Mouse (Mus musculus) retina, adult 2 months (tissue): ENCODE results near the gene Isx.

Source experiments
- DNase-seq: peaks from one replicate; pipeline ENCODE4 v3.0.0-alpha.2; 2012; ENCODE audit warnings: low read depth, low spot score

The Isx gene

GRCm38 (mm10) chr8:74872940-74873339, at the start of gene Isx:
Gene Isx (plus strand): TSS chr8:74873173.
- DNase-seq: no peak

GRCm38 (mm10) chr8:74827689-74828088, 45.3 kb upstream of the Isx start:
- DNase-seq: no peak

DNA sequence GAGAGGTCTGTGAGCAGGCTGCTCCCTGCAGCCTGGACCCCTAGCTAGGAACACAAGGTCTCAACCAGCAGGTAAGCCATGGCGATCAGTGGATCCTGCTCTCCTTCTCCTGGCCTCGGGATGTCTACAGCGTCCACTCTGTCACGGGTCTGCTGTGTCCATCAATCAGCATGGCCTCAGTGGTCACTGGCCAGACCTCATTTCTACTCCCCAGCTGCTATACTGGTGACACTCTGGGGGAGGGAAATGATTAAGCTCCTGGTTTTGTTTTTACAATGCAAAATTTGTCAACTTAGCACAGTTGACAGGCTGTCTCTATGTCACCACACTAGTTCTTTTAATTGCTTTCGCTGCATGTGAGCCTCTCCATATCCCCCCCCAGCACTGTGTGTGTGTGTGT, 41.7 kb upstream of the Isx start:
- no peak for DNase-seq

GRCm38 (mm10) chr8:74834246-74834645, 38.7 kb upstream of the Isx start:
- DNase-seq: no peak

DNA sequence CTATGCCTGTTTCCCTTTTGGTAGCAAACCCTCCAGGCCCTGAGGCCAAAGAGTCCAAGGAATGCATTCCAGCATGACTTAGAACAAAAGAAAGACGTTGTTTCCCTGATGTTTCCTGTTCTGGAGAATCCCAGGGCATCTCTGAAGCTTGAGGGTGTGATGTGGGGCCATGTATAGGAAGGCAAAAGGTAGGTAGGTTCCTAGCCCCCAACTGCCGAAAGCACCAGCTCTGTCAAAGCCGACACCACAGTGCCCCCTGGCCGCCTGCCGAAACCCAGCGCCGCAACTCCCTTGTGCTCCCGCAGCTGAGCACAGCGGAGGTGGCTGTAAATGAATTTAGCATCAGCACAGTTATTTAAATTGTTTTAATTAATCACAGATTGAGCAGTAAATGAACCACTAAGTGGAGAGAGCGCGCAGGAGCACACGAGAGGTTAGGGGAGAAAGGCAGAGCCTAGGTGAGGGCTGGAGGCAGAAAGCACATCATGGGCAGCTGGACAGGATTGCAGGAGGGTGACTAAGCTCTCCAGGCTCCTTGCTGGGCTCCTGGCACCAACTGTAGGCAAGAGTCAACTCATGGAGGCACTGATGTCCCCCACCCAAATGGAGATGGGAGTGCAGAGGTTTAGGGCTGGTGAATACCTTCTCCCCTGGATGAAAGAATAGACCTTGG, 25.5 kb upstream of the Isx start:
- no peak for DNase-seq

GRCm38 (mm10) chr8:74848707-74849106, 24.3 kb upstream of the Isx start:
- no peak for DNase-seq

DNA sequence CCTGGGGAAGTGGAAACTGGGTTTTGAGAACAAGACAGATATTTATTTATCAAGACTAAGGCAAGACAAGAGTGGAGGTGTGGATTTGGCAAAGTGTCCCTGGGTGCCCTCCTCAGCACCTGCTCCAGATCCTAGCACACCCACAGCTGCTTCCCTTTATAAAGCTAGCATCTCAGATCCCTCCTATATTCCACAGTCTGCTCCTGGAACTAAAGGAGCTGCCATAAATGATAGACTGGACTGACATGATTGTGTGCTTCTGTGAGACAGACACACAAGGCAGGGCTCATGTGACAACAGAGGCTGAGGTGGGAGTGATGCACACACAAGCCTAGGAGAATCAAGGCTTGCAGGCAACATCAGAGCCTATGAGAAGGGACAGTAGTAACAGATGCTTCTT, 22.0 kb upstream of the Isx start:
- no peak for DNase-seq

- DNase-seq: no peak
Measured at GRCm38 (mm10) chr8:74851837-74852236, 21.1 kb upstream of the Isx start.

- no peak for DNase-seq
Measured at GRCm38 (mm10) chr8:74853488-74853887, 19.5 kb upstream of the Isx start.

DNA sequence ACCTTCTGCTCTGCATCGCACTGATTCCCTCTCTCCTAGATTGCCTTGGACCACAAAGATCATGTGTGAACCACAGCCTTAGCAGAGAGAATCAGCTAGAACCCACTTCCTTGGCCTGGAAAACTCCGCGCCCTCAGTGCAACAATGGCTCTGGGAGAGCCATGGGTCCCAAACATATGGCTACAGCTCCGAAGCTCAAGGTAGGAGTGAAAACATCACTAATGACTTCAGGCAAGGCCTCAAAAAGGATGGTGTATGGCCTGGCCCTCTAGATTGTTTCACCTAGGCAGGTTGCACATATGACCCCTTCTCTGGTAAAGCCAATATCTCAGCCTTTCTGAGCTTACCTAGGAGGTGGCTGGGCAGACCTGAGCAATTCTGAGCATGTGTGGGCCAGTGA, 18.2 kb upstream of the Isx start:
- DNase-seq: no peak

GRCm38 (mm10) chr8:74855341-74855740, 17.6 kb upstream of the Isx start:
- no peak for DNase-seq

GRCm38 (mm10) chr8:74859241-74859640, 13.7 kb upstream of the Isx start:
- DNase-seq: no peak

DNA sequence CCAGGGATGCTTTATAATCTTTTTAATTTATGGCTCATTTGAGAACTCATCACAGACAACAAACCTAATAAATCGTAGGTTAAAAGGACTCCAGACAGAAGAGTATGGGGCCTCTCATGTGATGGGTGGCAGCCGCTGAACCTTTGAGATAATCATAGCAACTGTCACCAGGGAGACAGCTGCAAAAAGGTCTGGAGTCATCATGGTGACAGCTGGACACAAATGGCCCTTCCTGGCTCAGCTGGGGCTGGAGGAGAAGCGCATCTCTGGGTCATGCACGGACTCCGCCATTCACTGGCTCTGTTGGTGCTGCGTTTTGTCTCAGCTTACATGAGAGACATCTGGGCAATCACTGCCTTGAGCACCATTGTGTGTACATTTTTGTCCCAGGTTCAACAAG, 12.5 kb upstream of the Isx start:
- no peak for DNase-seq

DNA sequence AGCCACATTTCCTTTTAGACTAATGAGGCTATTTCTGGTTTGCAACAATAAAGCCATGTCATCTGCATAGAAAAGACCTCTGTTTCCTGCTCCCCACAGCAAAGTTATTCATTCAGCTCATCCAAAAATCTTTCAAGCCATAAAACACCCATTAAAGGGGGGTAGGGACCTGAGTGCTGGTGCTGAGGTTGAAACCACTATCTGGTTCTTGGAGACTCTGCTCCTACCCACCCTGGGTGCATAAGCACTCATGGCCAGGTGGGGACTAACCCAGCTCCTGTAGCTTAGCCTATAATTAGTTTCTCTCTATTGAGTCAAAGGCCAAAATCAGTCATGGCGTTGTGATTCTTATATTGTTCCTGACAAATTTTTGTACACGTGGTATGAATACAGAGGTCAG, 10.4 kb upstream of the Isx start:
- no peak for DNase-seq

GRCm38 (mm10) chr8:74870346-74870949, 2.5 kb upstream of the Isx start:
- no peak for DNase-seq

DNA sequence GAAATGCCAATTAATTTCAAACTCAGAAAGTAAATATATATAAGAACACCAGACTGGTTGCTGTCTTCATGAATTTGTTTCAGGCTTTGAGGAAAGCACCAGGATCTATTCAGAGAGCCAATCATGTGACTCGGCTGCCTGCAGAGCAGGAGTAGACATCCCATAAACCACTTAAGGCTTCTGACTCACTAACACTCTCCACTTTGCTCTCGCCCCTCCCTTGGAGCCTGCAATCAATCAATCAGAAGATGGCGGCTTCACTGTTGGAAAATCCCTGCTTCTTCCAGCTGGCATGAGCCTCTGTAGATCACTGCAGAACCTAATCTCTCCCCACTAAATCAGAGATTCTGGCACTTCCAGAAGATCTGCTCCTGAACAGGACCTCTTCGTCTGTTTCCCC, 1.3 kb upstream of the Isx start:
- no peak for DNase-seq

GRCm38 (mm10) chr8:74872151-74872823, 686 bp upstream of the Isx start:
- no peak for DNase-seq

DNA sequence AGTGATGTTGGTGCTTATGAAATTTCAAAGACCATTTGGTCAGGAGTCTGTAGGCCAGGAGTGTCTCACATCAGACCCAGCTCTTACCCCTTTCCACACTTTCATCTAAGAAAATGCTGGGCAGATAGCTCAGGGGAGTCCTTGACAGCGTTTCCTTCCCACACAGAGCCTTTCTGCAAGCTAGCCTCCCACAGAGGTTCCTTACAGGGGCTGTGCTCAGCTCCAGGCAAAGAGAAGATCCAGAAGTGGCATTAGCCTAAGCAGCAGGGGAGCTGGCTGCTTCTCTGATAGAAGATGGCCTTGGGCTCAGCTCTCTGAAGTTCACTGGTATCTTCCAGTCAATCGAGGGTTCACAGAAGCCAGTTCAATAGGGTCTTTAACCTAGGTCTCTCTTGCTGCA, 1.6 kb downstream of the Isx start:
- no peak for DNase-seq

DNA sequence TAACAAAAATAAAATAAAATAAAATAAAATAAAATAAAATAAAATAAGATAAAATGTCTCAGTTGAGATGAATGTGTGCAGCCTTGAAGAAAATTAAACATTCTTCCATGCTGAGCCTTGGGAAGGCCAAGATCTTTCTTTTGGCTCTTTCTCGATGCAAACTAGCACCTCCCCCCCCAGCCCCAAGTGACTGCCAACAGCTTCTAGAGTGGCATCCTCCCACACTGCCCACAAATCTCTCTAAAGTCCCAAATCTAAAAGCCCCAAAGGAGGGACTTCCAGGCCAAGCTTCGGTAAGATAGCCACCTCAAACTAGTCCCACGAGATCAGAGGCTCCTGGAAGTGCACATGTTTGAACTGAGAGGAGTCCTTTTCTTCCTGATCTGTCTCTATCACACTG, 5.7 kb downstream of the Isx start:
- no peak for DNase-seq

DNA sequence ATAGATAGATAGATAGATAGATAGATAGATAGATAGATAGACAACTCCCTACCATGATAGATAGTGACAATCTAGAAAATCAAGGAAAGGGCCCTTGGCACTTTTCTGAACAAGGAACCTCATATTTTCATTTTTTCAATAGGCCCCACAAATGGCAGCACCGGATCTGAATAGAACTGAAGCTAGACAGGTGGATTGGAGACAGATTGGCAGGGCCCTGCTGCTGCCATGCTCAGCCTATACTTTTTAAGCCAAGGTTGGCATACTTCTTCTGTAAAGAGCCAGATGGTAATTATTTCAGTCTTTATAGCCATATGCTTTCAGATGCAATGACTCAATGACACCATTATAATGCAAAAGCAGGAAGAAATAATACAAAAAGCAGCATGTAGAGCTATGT, 15.8 kb downstream of the Isx start:
- no peak for DNase-seq

DNA sequence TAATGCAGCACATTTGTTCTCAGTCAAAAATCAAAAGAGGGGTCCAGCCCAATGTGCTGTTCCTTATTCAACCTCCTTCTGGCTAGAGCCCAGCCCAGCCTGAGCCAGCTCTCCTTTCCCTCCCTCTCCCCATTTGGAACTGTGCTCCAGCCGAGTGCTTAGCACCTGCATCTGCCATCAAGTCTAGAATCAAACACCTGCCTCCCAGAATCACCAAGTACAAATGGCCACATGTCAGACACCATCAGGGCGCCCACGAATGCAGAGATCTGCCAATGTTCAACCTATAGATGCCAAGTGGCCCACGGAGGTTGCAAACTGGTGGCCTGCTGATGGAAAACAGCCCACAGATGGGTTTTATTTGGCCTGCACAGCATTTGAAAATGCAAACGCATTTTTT, 18.1 kb downstream of the Isx start:
- DNase-seq: no peak

DNA sequence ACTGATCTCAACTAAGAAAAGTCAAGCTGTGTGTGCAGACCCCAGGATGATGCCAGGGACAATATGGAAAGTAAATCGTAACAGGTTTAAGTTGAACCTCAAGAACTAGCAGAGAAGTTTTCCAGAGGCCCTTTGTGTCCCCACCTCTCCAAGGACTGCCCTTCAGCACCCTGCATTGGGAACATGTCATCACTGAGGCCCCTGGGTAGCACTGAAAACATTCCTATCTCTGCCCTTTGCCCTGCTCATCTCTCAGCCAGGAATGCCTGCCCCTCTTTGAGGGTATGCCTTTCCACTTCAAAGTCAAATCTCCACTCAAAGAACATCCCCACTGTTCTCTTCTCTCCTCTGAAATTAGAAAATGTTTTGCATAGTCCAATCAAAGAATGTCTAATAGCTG, 23.3 kb downstream of the Isx start:
- no peak for DNase-seq

GRCm38 (mm10) chr8:74897315-74897714, 24.3 kb downstream of the Isx start:
- no peak for DNase-seq
